Mouse (Mus musculus) embryo, embryonic 11.5 days (tissue): Measurements from ENCODE around the gene Chrdl2.
"Not testable (repeated sequence)": the region's sequence is repeated elsewhere in the genome, so short reads cannot be mapped to it uniquely, and the experiment has no call there.

Experiments
- DNase-seq: peaks from one replicate; pipeline ENCODE4 v3.0.0-alpha.2; 2012; ENCODE audit warnings: low read depth, low spot score

The Chrdl2 gene

GRCm38 (mm10) chr7:100005790-100006189, at the start of gene Chrdl2:
Gene Chrdl2, plus strand, starts transcription at chr7:100006172.
- no peak for DNase-seq

GRCm38 (mm10) chr7:99957226-99957965, 48.6 kb upstream of the Chrdl2 start:
- DNase-seq = no peak

GRCm38 (mm10) chr7:99960571-99960970, 45.4 kb upstream of the Chrdl2 start:
- DNase-seq = not testable (repeated sequence)

- DNase-seq = no peak
These were observed 44.5 kb upstream of the Chrdl2 start for GRCm38 (mm10) chr7:99961518-99961917.

GRCm38 (mm10) chr7:99962536-99963236, 43.3 kb upstream of the Chrdl2 start:
- no peak for DNase-seq

GRCm38 (mm10) chr7:99963237-99963860, 42.6 kb upstream of the Chrdl2 start:
- no peak for DNase-seq

- peak; percentile 24 for DNase-seq
These were observed 40.7 kb upstream of the Chrdl2 start for GRCm38 (mm10) chr7:99965020-99965841.

- no peak for DNase-seq
These were observed 39.8 kb upstream of the Chrdl2 start for GRCm38 (mm10) chr7:99966011-99966721.

GRCm38 (mm10) chr7:99969151-99969550, 36.8 kb upstream of the Chrdl2 start:
- no peak for DNase-seq

GRCm38 (mm10) chr7:99971926-99972325, 34.0 kb upstream of the Chrdl2 start:
- no peak for DNase-seq

GRCm38 (mm10) chr7:99972912-99973311, 33.1 kb upstream of the Chrdl2 start:
- DNase-seq = not testable (repeated sequence)

- no peak for DNase-seq
These were observed 31.6 kb upstream of the Chrdl2 start for GRCm38 (mm10) chr7:99974208-99974970.

- no peak for DNase-seq
These were observed 30.0 kb upstream of the Chrdl2 start for GRCm38 (mm10) chr7:99975819-99976575.

GRCm38 (mm10) chr7:99978041-99978440, 27.9 kb upstream of the Chrdl2 start:
- no peak for DNase-seq

GRCm38 (mm10) chr7:99979081-99979480, 26.9 kb upstream of the Chrdl2 start:
- DNase-seq = no peak

- DNase-seq = peak; percentile 34
These were observed 26.3 kb upstream of the Chrdl2 start for GRCm38 (mm10) chr7:99979546-99980131.

- DNase-seq = peak; percentile 79
These were observed 25.8 kb upstream of the Chrdl2 start, which contains the start of gene Rnf169 for GRCm38 (mm10) chr7:99980132-99980591. Gene Rnf169, minus strand, starts transcription at chr7:99980448.

- DNase-seq = no peak
These were observed 24.7 kb upstream of the Chrdl2 start for GRCm38 (mm10) chr7:99981311-99981710.
